Mouse (Mus musculus) bone marrow, adult 2 months (tissue): ENCODE data around the gene Aldh8a1. TPM values are rescaled to one million over a fixed set of nuclear protein-coding genes. Genes with fewer than 3 reads are reported as not detected.

Source experiments
- H3K27ac ChIP-seq: fragments of 200-500 bp; 2 replicates; pipeline ENCODE4 v1.5.1; 2012; ENCODE audit warnings: low read depth, mild to moderate bottlenecking, control low read depth, inconsistent platforms, low read length; ENCODE audit not compliant: control insufficient read depth, poor library complexity, insufficient read depth
- H3K4me1 ChIP-seq: fragments of 200-500 bp; 2 replicates; pipeline ENCODE4 v1.6.1; 2011; ENCODE audit warnings: low read length; ENCODE audit not compliant: control insufficient read depth, insufficient read depth
- H3K4me3 ChIP-seq: fragments of 200-500 bp; replicated peaks from 2 replicates; pipeline ENCODE3; 2011; ENCODE audit warnings: mild to moderate bottlenecking, low read depth, low read length, control low read depth; ENCODE audit not compliant: control insufficient read depth
- CTCF ChIP-seq: fragments of 200-500 bp; IDR thresholded peaks from 2 replicates; pipeline ENCODE4 v1.5.1; 2011; ENCODE audit warnings: low read length, control low read depth; ENCODE audit not compliant: control insufficient read depth, insufficient read depth
- POLR2A ChIP-seq: fragments of 200-500 bp; IDR thresholded peaks from 2 replicates; pipeline ENCODE4 v1.6.1; 2011; ENCODE audit warnings: low read depth, mild to moderate bottlenecking, control low read depth, low read length, borderline replicate concordance; ENCODE audit not compliant: control insufficient read depth
- WGBS: fragments of 180-500 bp; shearing (Covaris S2); methylation state at CpG from one replicate; pipeline ENCODE4 v1.1.7; 2018; 5-methylcytosine and 5-hydroxymethylcytosine counted together
- polyA plus RNA-seq: library from polyadenylated mRNA; stranded (reverse); fragments of >200 nt; gene quantifications from 2 replicates; pipeline ENCODE4 v1.2.4, GENCODE M21; 2011; ENCODE audit warnings: low replicate concordance; ENCODE audit not compliant: missing spikeins, insufficient read depth, insufficient read length

Gene Aldh8a1
- 0.57 and 2.4 TPM in 2 replicates for polyA plus RNA-seq

GRCm38 (mm10) chr10:21376682-21377473 is at the start of gene Aldh8a1:
Aldh8a1 (plus strand) TSS chr10:21377291.
- Histone ChIP-seq H3K27ac (no peak within 1 kb of the TSS), H3K4me1 (peaks cover 3% of the 10 kb centered on the region), H3K4me3 (no peak within 1 kb of the TSS)
- WGBS: 80% methylated on average over 13 of the region's 13 CpGs
- TF ChIP-seq CTCF: no peak
- no peak for TF ChIP-seq POLR2A

- Histone ChIP-seq H3K27ac (no peak overlapping the region), H3K4me1 (no peaks in the 10 kb centered on the region; the same call in 1 of the 2 replicates), H3K4me3 (no peak overlapping the region)
- WGBS: 38% methylated on average over 7 of the region's 7 CpGs
- TF ChIP-seq POLR2A (no peak), CTCF (no peak)
Observed at GRCm38 (mm10) chr10:21327605-21328135, 49.4 kb upstream of the Aldh8a1 start.

- Histone ChIP-seq H3K4me3 (no peak overlapping the region), H3K4me1 (no peaks in the 10 kb centered on the region; the same call in 1 of the 2 replicates), H3K27ac (no peak overlapping the region)
- WGBS: 29% methylated on average over 7 of the region's 7 CpGs
- TF ChIP-seq POLR2A (no peak), CTCF (no peak)
Observed at GRCm38 (mm10) chr10:21334349-21335105, 42.6 kb upstream of the Aldh8a1 start.

- no peak overlapping the region for H3K27ac ChIP-seq
- TF ChIP-seq CTCF (no peak), POLR2A (no peak)
- H3K4me1 ChIP-seq: no peaks in the 10 kb centered on the region; the same call in 1 of the 2 replicates
- 88% methylated on average over 5 of the region's 5 CpGs for WGBS
- H3K4me3 ChIP-seq: no peak overlapping the region
Observed at GRCm38 (mm10) chr10:21335534-21335933, 41.6 kb upstream of the Aldh8a1 start.

GRCm38 (mm10) chr10:21337191-21337590 is 39.9 kb upstream of the Aldh8a1 start:
- Histone ChIP-seq H3K4me1 (no peaks in the 10 kb centered on the region; the same call in 1 of the 2 replicates), H3K27ac (no peak overlapping the region), H3K4me3 (no peak overlapping the region)
- TF ChIP-seq CTCF (peak; percentile 41), POLR2A (no peak)
- 75% methylated on average over 2 of the region's 2 CpGs for WGBS

- Histone ChIP-seq H3K27ac (no peak overlapping the region), H3K4me1 (no peaks in the 10 kb centered on the region), H3K4me3 (no peak overlapping the region)
- WGBS: 95% methylated on average over 14 of the region's 14 CpGs
- TF ChIP-seq CTCF (no peak), POLR2A (no peak)
Observed at GRCm38 (mm10) chr10:21341706-21342105, 35.4 kb upstream of the Aldh8a1 start.

- Histone ChIP-seq H3K27ac (no peak overlapping the region), H3K4me3 (no peak overlapping the region), H3K4me1 (no peaks in the 10 kb centered on the region)
- 92% methylated on average over 11 of the region's 11 CpGs for WGBS
- TF ChIP-seq POLR2A (no peak), CTCF (no peak)
Observed at GRCm38 (mm10) chr10:21342331-21343005, 34.6 kb upstream of the Aldh8a1 start.
